Mouse (Mus musculus): ENCODE results near the gene Cyp2w1.

- no peak for TF ChIP-seq POLR2A (IDR thresholded peaks at IDR 0.05; ENCODE audit: insufficient read length, low read depth)
- no peak for TF ChIP-seq TCF12 (IDR thresholded peaks at IDR 0.05; ENCODE audit: insufficient read depth, poor library complexity, severe bottlenecking)
- TF ChIP-seq MAX (IDR thresholded peaks at IDR 0.05; ENCODE audit: low read depth) = no peak
- TF ChIP-seq USF1 (IDR thresholded peaks at IDR 0.05; ENCODE audit: low read depth) = no peak
- no peak for TF ChIP-seq POLR2AphosphoS2 (IDR thresholded peaks at IDR 0.05; ENCODE audit: insufficient read length, low read depth)
- no peak for TF ChIP-seq CEBPB (IDR thresholded peaks at IDR 0.05; ENCODE audit: insufficient read depth, poor library complexity, severe bottlenecking)
- TF ChIP-seq REST (IDR thresholded peaks at IDR 0.05; ENCODE audit: insufficient read depth, insufficient read length) = no peak
- no peak for TF ChIP-seq E2F4 (IDR thresholded peaks at IDR 0.05; ENCODE audit: insufficient read depth)
- no peak for TF ChIP-seq SRF (IDR thresholded peaks at IDR 0.05; ENCODE audit: control insufficient read depth, insufficient read length, low read depth)
These were observed 24.8 kb upstream of the Cyp2w1 start for GRCm38 (mm10) chr5:139327634-139328020.
